Mouse (Mus musculus) forebrain, embryonic 12.5 days (tissue): ENCODE measurements around the gene Cdyl. TPM values are rescaled to one million over a fixed set of nuclear protein-coding genes. Genes with fewer than 3 reads are reported as not detected.

Source experiments
- ATAC-seq: fragments of 200-750 bp; cut with Nextera tagmentation; 2 replicates; pipeline ENCODE4 v1.8.0; 2017; ENCODE audit warnings: moderate TSS enrichment; ENCODE audit not compliant: low FRiP score
- H3K27ac ChIP-seq: fragments of 300-500 bp; sonication (generic); 2 replicates; pipeline ENCODE4 v1.5.1; 2016; ENCODE audit warnings: mild to moderate bottlenecking
- H3K27me3 ChIP-seq: fragments of 300-500 bp; sonication (generic); 2 replicates; pipeline ENCODE4 v1.6.1; 2016; ENCODE audit warnings: mild to moderate bottlenecking
- H3K36me3 ChIP-seq: fragments of 300-500 bp; sonication (generic); replicated peaks from 2 replicates; pipeline ENCODE4 v1.6.1; 2016; ENCODE audit warnings: mild to moderate bottlenecking
- H3K4me1 ChIP-seq: fragments of 300-500 bp; sonication (generic); 2 replicates; pipeline ENCODE4 v1.6.1; 2016
- H3K4me2 ChIP-seq: fragments of 300-500 bp; sonication (generic); 2 replicates; pipeline ENCODE4 v1.6.1; 2016; ENCODE audit warnings: mild to moderate bottlenecking, moderate library complexity
- H3K4me3 ChIP-seq: fragments of 300-500 bp; sonication (generic); replicated peaks from 2 replicates; pipeline ENCODE4 v1.5.1; 2016; ENCODE audit warnings: mild to moderate bottlenecking
- H3K9ac ChIP-seq: fragments of 300-500 bp; sonication (generic); 2 replicates; pipeline ENCODE4 v1.6.1; 2016; ENCODE audit warnings: mild to moderate bottlenecking
- H3K9me3 ChIP-seq: fragments of 300-500 bp; sonication (generic); 2 replicates; pipeline ENCODE4 v1.6.1; 2016
- WGBS: fragments of 180-500 bp; shearing (Covaris S2); methylation state at CpG from one replicate; pipeline ENCODE4 v1.1.7; 2016; 5-methylcytosine and 5-hydroxymethylcytosine counted together
- polyA plus RNA-seq: library from polyadenylated mRNA; unstranded; fragments of >200 nt; fragmentation: Nextera tagmentation; extraction: Ambion mirVana; gene quantifications from 2 replicates; pipeline ENCODE4 v1.2.1, GENCODE M21; 2016

The Cdyl gene
- 12.2 and 12.8 TPM in 2 replicates for polyA plus RNA-seq

GRCm38 (mm10) chr13:35659406-35659985, at the start of gene Cdyl:
Gene Cdyl, plus strand, starts transcription at chr13:35659833.
- Histone ChIP-seq H3K9ac (no peak within 1 kb of the TSS), H3K27ac (no peak within 1 kb of the TSS), H3K4me1 (no peaks in the 10 kb centered on the region), H3K4me2 (no peak within 1 kb of the TSS), H3K36me3 (no peaks in the 10 kb centered on the region), H3K4me3 (no peak within 1 kb of the TSS), H3K9me3 (no peaks in the 10 kb centered on the region), H3K27me3 (no peaks in the 10 kb centered on the region)
- ATAC-seq: no peak
- 79% methylated on average over 4 of the region's 4 CpGs for WGBS

DNA sequence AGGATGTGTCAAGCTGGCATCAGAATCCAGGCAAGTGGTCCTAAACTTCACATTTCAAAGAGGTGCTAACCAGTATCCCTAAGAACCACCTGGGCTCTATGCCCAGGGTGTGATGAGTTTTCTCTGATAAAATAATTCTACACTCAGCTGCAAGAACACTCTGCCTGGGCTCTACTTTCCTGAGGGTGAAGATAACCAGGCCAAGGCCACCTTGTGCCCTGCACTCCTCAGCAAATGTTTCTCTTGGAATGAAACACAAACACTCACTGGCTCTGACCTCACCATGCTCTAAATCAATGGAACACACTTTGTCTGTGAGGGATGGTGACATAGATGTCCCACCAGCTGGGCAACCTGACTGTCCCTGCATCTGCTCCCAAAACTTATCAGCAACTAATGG, 48.9 kb upstream of the Cdyl start:
- H3K27me3 ChIP-seq: no peaks in the 10 kb centered on the region
- H3K4me2 ChIP-seq: no peak overlapping the region
- H3K9me3 ChIP-seq: no peaks in the 10 kb centered on the region
- H3K36me3 ChIP-seq: no peaks in the 10 kb centered on the region
- H3K4me3 ChIP-seq: no peak overlapping the region
- ATAC-seq: no peak
- H3K27ac ChIP-seq: no peak overlapping the region
- no peak overlapping the region for H3K9ac ChIP-seq
- no peaks in the 10 kb centered on the region for H3K4me1 ChIP-seq

GRCm38 (mm10) chr13:35612506-35612905, 47.1 kb upstream of the Cdyl start:
- 90% methylated on average over 1 of the region's 1 CpGs for WGBS

DNA sequence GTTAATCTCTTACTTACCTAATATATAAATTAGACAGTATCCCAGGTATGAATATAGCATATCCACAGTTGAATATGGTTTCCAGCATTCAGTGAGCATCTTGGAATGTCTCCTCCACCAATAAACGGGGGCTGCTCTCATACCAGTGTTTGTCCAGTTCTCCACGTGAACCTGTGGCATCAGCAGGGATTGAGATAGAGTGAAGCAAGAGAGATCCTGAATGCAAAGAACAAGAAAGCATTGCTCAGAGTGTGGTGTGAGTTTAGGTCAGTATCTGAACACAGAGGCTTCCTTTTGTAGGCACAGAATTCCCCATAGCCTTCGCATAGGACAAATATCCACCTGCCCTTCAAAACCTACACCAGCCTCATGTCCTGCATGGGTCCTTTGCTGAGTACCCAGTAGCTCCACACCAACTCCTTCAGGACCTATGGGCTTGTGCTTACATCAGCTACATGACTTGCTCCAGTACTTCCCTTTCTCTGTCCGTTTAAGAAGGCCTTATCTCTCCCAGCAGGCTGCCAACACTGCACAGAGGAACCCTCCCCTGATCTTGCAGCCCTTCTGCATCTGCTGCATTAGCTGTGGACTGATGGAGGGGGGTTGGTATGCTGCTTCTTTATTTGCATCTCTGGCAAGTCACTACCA, 44.7 kb upstream of the Cdyl start:
- WGBS: 72% methylated on average over 4 of the region's 4 CpGs
- H3K4me1 ChIP-seq: no peaks in the 10 kb centered on the region

More at GRCm38 (mm10) chr13:35612506-35612905, 47.1 kb upstream of the Cdyl start:
- Histone ChIP-seq H3K4me3 (no peak overlapping the region), H3K27me3 (no peaks in the 10 kb centered on the region), H3K4me1 (no peaks in the 10 kb centered on the region), H3K4me2 (no peak overlapping the region), H3K9ac (no peak overlapping the region), H3K9me3 (no peaks in the 10 kb centered on the region), H3K27ac (no peak overlapping the region), H3K36me3 (no peaks in the 10 kb centered on the region)
- ATAC-seq: no peak

GRCm38 (mm10) chr13:35616524-35617099, 43.0 kb upstream of the Cdyl start:
- H3K27ac ChIP-seq: no peak overlapping the region
- H3K4me1 ChIP-seq: no peaks in the 10 kb centered on the region
- no peak overlapping the region for H3K4me3 ChIP-seq
- H3K9me3 ChIP-seq: no peaks in the 10 kb centered on the region
- H3K4me2 ChIP-seq: no peak overlapping the region
- no peak for ATAC-seq
- 88% methylated on average over 4 of the region's 4 CpGs for WGBS
- no peak overlapping the region for H3K9ac ChIP-seq
- H3K36me3 ChIP-seq: no peaks in the 10 kb centered on the region
- no peaks in the 10 kb centered on the region for H3K27me3 ChIP-seq

More for the DNA sequence above, 44.7 kb upstream of the Cdyl start:
- Histone ChIP-seq H3K4me3 (no peak overlapping the region), H3K36me3 (no peaks in the 10 kb centered on the region), H3K27me3 (no peaks in the 10 kb centered on the region), H3K27ac (no peak overlapping the region), H3K4me2 (no peak overlapping the region), H3K9me3 (no peaks in the 10 kb centered on the region), H3K9ac (no peak overlapping the region)
- ATAC-seq: no peak

DNA sequence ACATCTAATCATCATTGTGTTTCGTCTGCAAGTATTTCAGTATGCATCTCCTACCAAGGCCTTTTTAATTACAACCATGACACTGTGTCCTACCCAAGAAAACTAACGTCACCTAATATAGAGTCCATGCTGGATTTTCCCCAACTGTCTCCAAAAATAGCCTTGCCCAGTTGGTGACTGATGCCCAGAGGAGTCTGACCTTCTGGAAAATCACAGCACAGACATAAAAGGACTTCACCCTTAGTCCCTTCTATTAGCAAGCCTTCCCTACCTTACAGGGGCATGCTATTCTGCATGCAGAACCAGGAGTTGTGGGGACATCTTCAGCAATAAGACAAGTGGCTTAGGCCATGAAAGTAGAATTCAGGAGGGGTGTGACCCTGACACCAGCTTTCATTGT, 40.3 kb upstream of the Cdyl start:
- Histone ChIP-seq H3K27ac (no peak overlapping the region), H3K4me3 (no peak overlapping the region), H3K36me3 (no peaks in the 10 kb centered on the region), H3K4me1 (no peaks in the 10 kb centered on the region), H3K27me3 (no peaks in the 10 kb centered on the region), H3K4me2 (no peak overlapping the region), H3K9ac (no peak overlapping the region), H3K9me3 (no peaks in the 10 kb centered on the region)
- 91% methylated on average over 2 of the region's 2 CpGs for WGBS
- ATAC-seq: no peak

- Histone ChIP-seq H3K4me3 (no peak overlapping the region), H3K9me3 (no peaks in the 10 kb centered on the region), H3K36me3 (no peaks in the 10 kb centered on the region), H3K9ac (no peak overlapping the region), H3K4me1 (no peaks in the 10 kb centered on the region), H3K4me2 (no peak overlapping the region), H3K27ac (no peak overlapping the region), H3K27me3 (no peaks in the 10 kb centered on the region)
- 61% methylated on average over 1 of the region's 1 CpGs for WGBS
- ATAC-seq: no peak
These were observed 38.9 kb upstream of the Cdyl start for GRCm38 (mm10) chr13:35620756-35621155.

GRCm38 (mm10) chr13:35624831-35625230, 34.8 kb upstream of the Cdyl start:
- H3K4me2 ChIP-seq: no peak overlapping the region
- no peaks in the 10 kb centered on the region for H3K36me3 ChIP-seq
- no peak overlapping the region for H3K27ac ChIP-seq
- ATAC-seq: no peak
- no peak overlapping the region for H3K9ac ChIP-seq
- H3K4me3 ChIP-seq: no peak overlapping the region
- no peaks in the 10 kb centered on the region for H3K9me3 ChIP-seq
- WGBS: 95% methylated on average over 3 of the region's 3 CpGs
- H3K27me3 ChIP-seq: no peaks in the 10 kb centered on the region
- H3K4me1 ChIP-seq: no peaks in the 10 kb centered on the region

- H3K36me3 ChIP-seq: no peaks in the 10 kb centered on the region
- ATAC-seq: no peak
- no peaks in the 10 kb centered on the region for H3K4me1 ChIP-seq
- no peak overlapping the region for H3K4me2 ChIP-seq
- H3K27me3 ChIP-seq: no peaks in the 10 kb centered on the region
- no peak overlapping the region for H3K9ac ChIP-seq
- no peak overlapping the region for H3K4me3 ChIP-seq
- H3K27ac ChIP-seq: no peak overlapping the region
- WGBS: 66% methylated on average over 3 of the region's 3 CpGs
- H3K9me3 ChIP-seq: no peaks in the 10 kb centered on the region
These were observed 34.1 kb upstream of the Cdyl start for GRCm38 (mm10) chr13:35625556-35625955.

DNA sequence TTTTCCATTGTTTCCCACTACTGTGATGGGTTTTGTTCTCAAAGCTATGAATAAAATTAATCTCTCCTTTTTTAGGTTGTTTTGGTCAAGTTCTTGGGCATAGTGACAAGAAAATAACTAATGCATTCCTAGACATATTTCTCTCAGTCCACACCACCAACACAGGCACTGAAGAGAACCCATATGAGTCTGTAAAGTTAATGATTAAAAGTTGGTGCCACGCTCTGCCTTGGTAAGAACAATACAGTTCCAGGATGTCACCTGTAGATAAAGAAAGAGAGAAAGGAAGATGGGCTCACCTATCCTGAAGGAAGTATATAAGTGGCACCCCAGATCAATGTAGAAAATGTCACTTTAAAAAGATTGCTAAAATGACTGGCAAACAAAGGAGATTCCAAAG, 32.3 kb upstream of the Cdyl start:
- ATAC-seq: no peak
- Histone ChIP-seq H3K27me3 (no peaks in the 10 kb centered on the region), H3K36me3 (no peaks in the 10 kb centered on the region), H3K4me1 (no peaks in the 10 kb centered on the region), H3K4me3 (no peak overlapping the region), H3K27ac (no peak overlapping the region), H3K4me2 (no peak overlapping the region), H3K9me3 (no peaks in the 10 kb centered on the region), H3K9ac (no peak overlapping the region)
- WGBS: 86% methylated on average over 1 of the region's 1 CpGs

GRCm38 (mm10) chr13:35647132-35647823, 12.4 kb upstream of the Cdyl start:
- Histone ChIP-seq H3K36me3 (no peaks in the 10 kb centered on the region), H3K4me1 (no peaks in the 10 kb centered on the region)
- WGBS: 88% methylated on average over 1 of the region's 1 CpGs

GRCm38 (mm10) chr13:35650284-35650872, 9.3 kb upstream of the Cdyl start:
- no peak for ATAC-seq
- Histone ChIP-seq H3K27me3 (no peaks in the 10 kb centered on the region), H3K36me3 (no peaks in the 10 kb centered on the region), H3K9me3 (no peaks in the 10 kb centered on the region), H3K27ac (no peak overlapping the region), H3K4me1 (no peaks in the 10 kb centered on the region), H3K4me3 (no peak overlapping the region), H3K9ac (no peak overlapping the region), H3K4me2 (no peak overlapping the region)
- 86% methylated on average over 11 of the region's 11 CpGs for WGBS

More at GRCm38 (mm10) chr13:35647132-35647823, 12.4 kb upstream of the Cdyl start:
- Histone ChIP-seq H3K9ac (no peak overlapping the region), H3K27ac (no peak overlapping the region), H3K9me3 (no peaks in the 10 kb centered on the region), H3K27me3 (no peaks in the 10 kb centered on the region), H3K4me3 (no peak overlapping the region), H3K4me2 (no peak overlapping the region)
- ATAC-seq: no peak
